9 mouse cellular contexts compared by ENCODE assay signal in genomic region chr5:47982941-47983701, GRCm38 (mm10). TPM values are rescaled to one million over a fixed set of nuclear protein-coding genes. Genes with fewer than 3 reads are reported as not detected.
DNase-seq lines count a peak whose midpoint lies in the region; ATAC-seq and TF ChIP-seq lines count a peak whose summit lies in the region.
"Had no signal": no experiment of that assay in that cellular context is flagged by ENCODE, and none has a peak within 500 bp of the region (broad histone marks: within the 10 kb centered on the region; RNA-seq: fewer than 3 reads in every experiment).

TSS of gene Slit2 (plus strand) at chr5:47983138.

- peak; percentile 85 to 86 for DNase-seq in heart, postnatal 14 days
- peak; percentile 50 for DNase-seq in large intestine, adult 2 months (ENCODE audit: low read depth, low spot score)
- DNase-seq in lung, adult 2 months = peak; percentile 82
- DNase-seq in thymus, postnatal 14 days = peak; percentile 82

- H3K4me3 ChIP-seq in erythroblast, embryonic 14.5 days (replicated peaks) = peak within 1 kb of the TSS; percentile 54
- H3K4me3 ChIP-seq in forebrain, embryonic 15.5 days = peak within 1 kb of the TSS; percentile 64
- H3K4me3 ChIP-seq in lung, adult 2 months (replicated peaks; ENCODE audit: extremely low read depth, low read depth, low read length) = peak within 1 kb of the TSS; percentile 91
- H3K4me3 ChIP-seq in olfactory bulb, adult 2 months (ENCODE audit: insufficient read depth, low read depth, low read length) = peak within 1 kb of the TSS; percentile 55

- no peak for TF ChIP-seq CTCF in lung, adult 2 months (IDR thresholded peaks at IDR 0.05; ENCODE audit: insufficient read depth, low read length)
- no peak for TF ChIP-seq CTCF in olfactory bulb, adult 2 months (IDR thresholded peaks at IDR 0.05; ENCODE audit: insufficient read depth, low read depth, low read length)

- H3K36me3 ChIP-seq in erythroblast, embryonic 14.5 days (ENCODE audit: control insufficient read depth) = no peaks in the 10 kb centered on the region
- no peaks in the 10 kb centered on the region for H3K36me3 ChIP-seq in forebrain, embryonic 15.5 days

- H3K4me2 ChIP-seq in forebrain, embryonic 15.5 days (replicated peaks) = peak within 1 kb of the TSS; percentile 92

- WGBS in forebrain, embryonic 15.5 days = under 1% methylated on average over 65 of the region's 66 CpGs
- under 1% methylated on average over 66 of the region's 66 CpGs for WGBS in large intestine, adult 2 months
- under 1% methylated on average over 66 of the region's 66 CpGs for WGBS in lung, adult 2 months
- under 1% methylated on average over 66 of the region's 66 CpGs for WGBS in olfactory bulb, adult 2 months

- H3K27me3 ChIP-seq in erythroblast, embryonic 14.5 days (ENCODE audit: control insufficient read depth) = peaks cover 44% of the 10 kb centered on the region
- no peaks in the 10 kb centered on the region for H3K27me3 ChIP-seq in forebrain, embryonic 15.5 days

- peak within 1 kb of the TSS; percentile 62 for H3K9ac ChIP-seq in forebrain, embryonic 15.5 days (replicated peaks)

- H3K27ac ChIP-seq in forebrain, embryonic 15.5 days (replicated peaks) = peak within 1 kb of the TSS; percentile 61
- H3K27ac ChIP-seq in olfactory bulb, adult 2 months (ENCODE audit: insufficient read depth, low read depth, low read length) = no peak within 1 kb of the TSS

- TF ChIP-seq POLR2A in lung, adult 2 months (IDR thresholded peaks at IDR 0.05; ENCODE audit: borderline replicate concordance, extremely low read depth, low read depth, low read length) = 0 out of 2 replicates have a peak, but pooled peaks have one; percentile 35
- no peak for TF ChIP-seq POLR2A in olfactory bulb, adult 2 months (IDR thresholded peaks at IDR 0.05; ENCODE audit: insufficient read depth, low read depth, low read length)

- no peak for ATAC-seq in erythroblast, adult 5-6 weeks (replicated peaks; ENCODE audit: low FRiP score, poor library complexity, severe bottlenecking)
- peak; percentile 79 for ATAC-seq in forebrain, embryonic 15.5 days (replicated peaks)

- peaks cover 8% of the 10 kb centered on the region for H3K4me1 ChIP-seq in erythroblast, embryonic 14.5 days (ENCODE audit: control insufficient read depth)
- H3K4me1 ChIP-seq in forebrain, embryonic 15.5 days = peaks cover 34% of the 10 kb centered on the region
- H3K4me1 ChIP-seq in lung, adult 2 months (ENCODE audit: control insufficient read depth, insufficient read depth, low read length) = peaks cover 3% of the 10 kb centered on the region
- peaks cover 35% of the 10 kb centered on the region for H3K4me1 ChIP-seq in olfactory bulb, adult 2 months (ENCODE audit: control insufficient read depth, insufficient read depth, low read length)

- H3K9me3 ChIP-seq in erythroblast, embryonic 14.5 days (ENCODE audit: control insufficient read depth, low read length) = peaks cover 7% of the 10 kb centered on the region; the same call in 1 of the 2 replicates
- H3K9me3 ChIP-seq in forebrain, embryonic 15.5 days = no peaks in the 10 kb centered on the region

- intact Hi-C loops in heart, postnatal 14 days (cut with DNase I) = loop anchor here (10.0 kb wide), 2 partner anchors 758 to 968 kb away; no protein-coding TSS in a partner anchor

RNA-seq across cellular contexts. Expression of gene Slit2, which starts in this region (rescaled TPM):
- polyA plus RNA-seq in erythroblast, embryonic 14.5 days (2012) = 0.01 and 0.04 TPM in 2 replicates
- not detected in 2 replicates for total RNA-seq in erythroblast, adult 5-6 weeks (2015; ENCODE audit: low replicate concordance)
- not detected in 2 replicates for total RNA-seq in erythroblast, adult 5-6 weeks (2017; ENCODE audit: low replicate concordance)
- 11.9 and 14.6 TPM in 2 replicates for polyA plus RNA-seq in forebrain, embryonic 15.5 days (2015; fragmentation: Nextera tagmentation; extraction: Ambion mirVana)
- total RNA-seq in heart, postnatal 14 days (2021) = 1 to 10 TPM; 6.2 to 6.8 TPM
- 1.2 and 2.6 TPM in 2 replicates for polyA plus RNA-seq in large intestine, adult 2 months (2012; rRNA removed)
- polyA plus RNA-seq in lung, adult 2 months (2012; rRNA removed) = 22.1 and 26.2 TPM in 2 replicates
- polyA plus RNA-seq in olfactory bulb, adult 2 months (2012; ENCODE audit: insufficient read depth, insufficient read length, low replicate concordance, missing spikeins) = not detected in 2 replicates
- total RNA-seq: MEL had no signal

Comparison
In these comparisons a context has a peak if more than half of its experiments do, and no peak if none do; other contexts are left out.
1. RNA of gene Slit2 (total RNA-seq): 6.2 to 6.8 TPM in heart, postnatal 14 days; not detected in erythroblast, adult 5-6 weeks; every median in the first group is over 4 times any median in the second.
2. Peak in every context shown above with its lines, with median percentiles within 50 percentile points of each other: H3K4me3 ChIP-seq and DNase-seq.